Mouse (Mus musculus) limb, embryonic 14.5 days (tissue): ENCODE measurements around the gene Batf. TPM values are rescaled to one million over a fixed set of nuclear protein-coding genes. Genes with fewer than 3 reads are reported as not detected.

Experiments used
- ATAC-seq: fragments of 200-750 bp; cut with Nextera tagmentation; 2 replicates; pipeline ENCODE4 v1.8.0; 2017; ENCODE audit warnings: low read depth, moderate number of reproducible peaks, moderate TSS enrichment; ENCODE audit not compliant: low FRiP score
- DNase-seq: peaks from one replicate; pipeline ENCODE4 v3.0.0-alpha.2; 2015; ENCODE audit warnings: low spot score
- H3K27ac ChIP-seq: fragments of 300-500 bp; sonication (generic); replicated peaks from 2 replicates; pipeline ENCODE4 v1.5.1; 2014; ENCODE audit warnings: low read depth, mild to moderate bottlenecking, low read length, moderate library complexity, mixed read lengths
- H3K27me3 ChIP-seq: fragments of 300-500 bp; sonication (generic); 2 replicates; pipeline ENCODE4 v1.6.1; 2014; ENCODE audit warnings: low read length, mixed read lengths; ENCODE audit not compliant: control insufficient read depth, insufficient read depth
- H3K36me3 ChIP-seq: fragments of 300-500 bp; sonication (generic); 2 replicates; pipeline ENCODE4 v1.6.1; 2014; ENCODE audit warnings: mild to moderate bottlenecking, low read length, moderate library complexity, mixed read lengths; ENCODE audit not compliant: control insufficient read depth, insufficient read depth
- H3K4me1 ChIP-seq: fragments of 300-500 bp; sonication (generic); 2 replicates; pipeline ENCODE4 v1.6.1; 2014; ENCODE audit warnings: antibody characterized with exemption, low read length, mixed read lengths; ENCODE audit not compliant: control insufficient read depth, insufficient read depth
- H3K4me2 ChIP-seq: fragments of 300-500 bp; sonication (generic); replicated peaks from 2 replicates; pipeline ENCODE4 v1.6.1; 2014; ENCODE audit warnings: low read depth, mild to moderate bottlenecking, low read length, moderate library complexity; ENCODE audit not compliant: severe bottlenecking
- H3K4me3 ChIP-seq: fragments of 300-500 bp; sonication (generic); replicated peaks from 2 replicates; pipeline ENCODE4 v1.5.1; 2014; ENCODE audit warnings: low read length
- H3K9ac ChIP-seq: fragments of 300-500 bp; sonication (generic); 2 replicates; pipeline ENCODE4 v1.6.1; 2014; ENCODE audit warnings: mild to moderate bottlenecking, low read depth, low read length, moderate library complexity; ENCODE audit not compliant: severe bottlenecking
- H3K9me3 ChIP-seq: fragments of 300-500 bp; sonication (generic); 2 replicates; pipeline ENCODE4 v1.6.1; 2016; ENCODE audit warnings: low read length; ENCODE audit not compliant: control insufficient read depth
- POLR2A ChIP-seq: fragments of 200-500 bp; IDR thresholded peaks from 2 replicates; pipeline ENCODE4 v1.8.0; 2012; ENCODE audit warnings: inconsistent platforms, mild to moderate bottlenecking, moderate library complexity, borderline replicate concordance; ENCODE audit not compliant: insufficient read depth, insufficient read length; ENCODE audit errors: extremely low read depth
- WGBS: fragments of 180-500 bp; shearing (Covaris S2); extraction: QIAGEN DNeasy Blood & Tissue Kit; methylation state at CpG from one replicate; pipeline ENCODE4 v1.1.7; 2014; 5-methylcytosine and 5-hydroxymethylcytosine counted together
- polyA plus RNA-seq, 2 experiments: library from polyadenylated mRNA; depleted of rRNA in 1 of 2; stranded (reverse) in 1 of 2; unstranded in 1 of 2; fragments of >200 nt; fragmentation: Nextera tagmentation in 1 of 2; extraction: Ambion mirVana in 1 of 2; gene quantifications; 2 replicates each; pipeline versions ENCODE4 v1.2.1 to v1.2.3; 2012 to 2014

The Batf gene
- polyA plus RNA-seq, 2 experiments: 3.2 to 4.6 TPM

DNA sequence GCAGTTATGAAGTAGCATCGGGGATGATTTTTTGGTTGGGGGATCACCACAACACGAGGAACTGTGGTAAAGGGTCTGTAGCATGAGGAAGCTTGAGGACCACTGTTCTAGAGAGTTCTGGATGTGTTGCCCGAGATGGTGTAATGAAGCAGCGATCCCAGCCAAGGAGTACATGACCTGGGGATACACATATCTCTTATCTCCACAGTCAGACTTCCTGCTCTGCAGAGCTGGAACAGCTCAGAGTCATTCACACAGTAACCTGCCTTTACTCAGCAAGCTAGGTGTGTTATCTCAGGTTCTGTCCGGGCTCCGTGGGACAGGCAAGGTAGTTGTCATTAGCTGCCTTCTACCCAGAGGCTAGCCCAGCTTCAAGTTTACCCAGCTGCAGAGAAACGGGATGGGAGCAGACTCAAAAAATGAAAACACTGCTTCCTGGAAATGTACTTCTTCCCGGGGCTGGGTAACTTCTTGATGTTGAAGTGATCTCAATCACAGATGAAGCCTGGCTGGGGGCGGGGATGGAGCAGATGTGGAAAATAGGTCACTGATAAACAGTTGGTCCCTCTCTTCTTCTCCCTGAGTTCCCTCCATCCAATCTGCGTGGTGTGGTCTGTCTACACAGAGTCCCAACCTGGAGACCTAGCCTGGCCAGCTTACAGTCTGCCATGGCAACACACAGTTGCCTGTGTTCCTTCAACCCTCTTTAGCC, 45.5 kb upstream of the Batf start:
- Histone ChIP-seq H3K9ac (no peak overlapping the region), H3K4me1 (no peaks in the 10 kb centered on the region), H3K9me3 (no peaks in the 10 kb centered on the region), H3K4me2 (no peak overlapping the region), H3K4me3 (no peak overlapping the region), H3K36me3 (peaks cover 38% of the 10 kb centered on the region), H3K27ac (no peak overlapping the region), H3K27me3 (no peaks in the 10 kb centered on the region)
- WGBS: 76% methylated on average over 10 of the region's 10 CpGs
- no peak for TF ChIP-seq POLR2A
- DNase-seq: no peak
- ATAC-seq: no peak

DNA sequence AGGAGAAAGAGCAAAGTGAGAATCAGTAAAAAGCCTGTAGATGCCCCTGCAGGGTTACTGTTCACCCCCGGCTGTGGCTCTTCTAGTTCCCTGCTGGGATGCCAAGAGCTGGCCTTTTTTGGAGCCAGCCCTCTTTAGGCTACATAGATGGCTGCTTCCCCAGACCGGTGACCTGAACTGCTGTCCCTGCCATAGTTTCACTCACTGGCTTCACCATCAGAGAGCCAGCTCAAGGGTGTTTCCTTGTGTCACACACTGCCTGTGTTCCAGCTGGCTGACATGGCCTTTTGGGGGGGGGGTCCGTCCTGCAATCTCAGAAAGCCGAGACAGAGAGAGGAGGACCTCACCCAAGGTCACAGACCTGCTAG, 44.9 kb upstream of the Batf start:
- H3K27me3 ChIP-seq: no peaks in the 10 kb centered on the region
- H3K4me2 ChIP-seq: no peak overlapping the region
- no peaks in the 10 kb centered on the region for H3K4me1 ChIP-seq
- DNase-seq: no peak
- H3K4me3 ChIP-seq: no peak overlapping the region
- no peaks in the 10 kb centered on the region for H3K9me3 ChIP-seq
- ATAC-seq: no peak
- no peak overlapping the region for H3K27ac ChIP-seq
- peaks cover 36% of the 10 kb centered on the region for H3K36me3 ChIP-seq
- TF ChIP-seq POLR2A: no peak
- H3K9ac ChIP-seq: peak overlapping the region; percentile 12; the same call in 1 of the 2 replicates
- 70% methylated on average over 4 of the region's 4 CpGs for WGBS

DNA sequence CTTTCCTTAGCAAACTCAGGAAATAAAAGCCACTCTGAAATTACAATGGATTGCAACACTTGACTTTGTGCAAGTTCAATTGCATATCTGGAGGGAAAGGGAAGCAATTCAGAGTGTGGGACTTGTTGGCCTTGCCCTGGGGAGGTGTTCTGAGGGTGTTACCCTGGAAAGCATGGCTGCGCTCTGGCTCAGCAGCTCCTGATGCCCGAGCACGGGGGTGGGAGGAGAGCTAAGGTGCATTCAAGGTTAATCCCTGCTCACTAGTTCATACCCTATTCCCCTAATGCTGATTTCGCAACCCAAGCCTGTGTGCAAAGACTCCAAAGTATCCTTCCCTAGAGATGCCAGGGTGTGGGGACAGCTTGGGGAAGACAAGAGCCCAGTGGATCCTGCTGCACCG, 42.7 kb upstream of the Batf start:
- DNase-seq: no peak
- TF ChIP-seq POLR2A: no peak
- Histone ChIP-seq H3K9ac (no peak overlapping the region), H3K9me3 (no peaks in the 10 kb centered on the region), H3K27ac (no peak overlapping the region), H3K4me1 (no peaks in the 10 kb centered on the region), H3K27me3 (no peaks in the 10 kb centered on the region), H3K36me3 (peaks cover 25% of the 10 kb centered on the region), H3K4me3 (no peak overlapping the region), H3K4me2 (no peak overlapping the region)
- WGBS: 72% methylated on average over 5 of the region's 5 CpGs
- no peak for ATAC-seq

DNA sequence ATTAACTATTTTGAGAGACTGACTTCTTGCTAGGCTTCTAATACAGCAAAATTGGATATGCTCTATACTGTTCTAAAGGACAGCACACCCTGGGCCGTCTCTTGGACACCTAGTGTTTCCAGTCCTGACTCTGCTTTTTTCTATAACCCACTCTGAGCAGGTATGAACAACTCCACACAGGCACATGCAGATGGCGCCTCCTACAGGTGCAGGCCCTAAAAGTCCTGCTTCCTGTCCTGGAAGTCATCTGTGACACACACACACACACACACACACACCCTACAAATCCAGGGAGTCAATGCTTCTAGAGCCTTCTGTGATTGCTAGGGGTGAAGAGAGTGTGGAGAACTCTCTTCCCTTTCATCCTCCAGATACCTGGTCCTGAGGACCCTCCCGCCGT, 40.8 kb upstream of the Batf start:
- H3K4me3 ChIP-seq: no peak overlapping the region
- H3K4me2 ChIP-seq: no peak overlapping the region
- H3K4me1 ChIP-seq: no peaks in the 10 kb centered on the region
- no peak for ATAC-seq
- no peak for TF ChIP-seq POLR2A
- H3K9me3 ChIP-seq: no peaks in the 10 kb centered on the region
- WGBS: 94% methylated on average over 4 of the region's 4 CpGs
- H3K36me3 ChIP-seq: peaks cover 7% of the 10 kb centered on the region; the same call in 1 of the 2 replicates
- H3K27ac ChIP-seq: no peak overlapping the region
- no peaks in the 10 kb centered on the region for H3K27me3 ChIP-seq
- no peak overlapping the region for H3K9ac ChIP-seq
- no peak for DNase-seq

DNA sequence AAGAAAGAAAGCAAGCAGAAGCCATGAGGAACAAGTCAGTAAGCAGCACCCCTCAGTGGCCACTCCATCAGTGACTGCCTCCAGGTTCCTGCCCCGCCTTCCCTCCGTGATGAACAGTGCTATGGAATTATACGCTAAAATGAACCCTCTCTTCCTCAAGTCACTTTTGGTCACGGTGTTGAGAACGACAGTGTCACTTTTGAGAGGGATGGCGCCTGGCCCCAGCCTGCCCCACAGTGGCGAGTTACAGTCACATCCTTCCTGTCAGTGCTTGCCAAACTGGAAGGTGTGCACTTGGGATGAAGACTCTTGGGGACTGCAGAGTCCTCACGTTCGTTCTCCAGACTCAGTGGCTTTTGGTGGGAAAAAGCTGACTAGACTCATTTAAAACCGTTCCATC, 39.1 kb upstream of the Batf start:
- Histone ChIP-seq H3K9ac (no peak overlapping the region), H3K27me3 (no peaks in the 10 kb centered on the region), H3K4me3 (no peak overlapping the region)

DNA sequence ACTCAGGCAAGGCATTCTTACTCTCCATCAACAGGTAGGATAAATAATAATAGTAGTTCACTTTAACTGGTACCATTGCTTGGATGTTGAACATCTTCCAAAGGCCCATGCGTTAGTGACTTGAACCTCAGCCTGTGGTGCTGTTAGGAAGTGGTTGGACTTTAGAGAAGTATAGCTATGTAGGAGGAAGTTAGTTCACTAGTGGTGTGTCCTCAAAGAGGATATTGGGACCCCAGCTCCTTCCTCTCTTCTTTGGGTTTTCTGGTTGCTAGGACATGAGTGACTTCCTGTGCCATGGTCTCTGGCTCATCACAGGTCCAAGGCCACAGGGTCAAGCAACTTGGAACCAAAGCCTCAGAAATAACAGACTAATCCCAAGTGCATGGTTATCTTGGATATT, 38.5 kb upstream of the Batf start:
- Histone ChIP-seq H3K4me1 (no peaks in the 10 kb centered on the region), H3K9ac (no peak overlapping the region), H3K27me3 (no peaks in the 10 kb centered on the region), H3K4me2 (no peak overlapping the region), H3K9me3 (no peaks in the 10 kb centered on the region), H3K36me3 (peaks cover 3% of the 10 kb centered on the region; the same call in 1 of the 2 replicates), H3K4me3 (no peak overlapping the region), H3K27ac (no peak overlapping the region)
- whole genome bisulfite sequencing: 92% methylated on average over 1 of the region's 1 CpGs
- ATAC-seq: no peak
- TF ChIP-seq POLR2A: no peak
- DNase-seq: no peak

More for the DNA sequence above, 39.1 kb upstream of the Batf start:
- H3K27ac ChIP-seq: no peak overlapping the region
- H3K36me3 ChIP-seq: peaks cover 3% of the 10 kb centered on the region; the same call in 1 of the 2 replicates
- H3K4me2 ChIP-seq: no peak overlapping the region
- no peak for TF ChIP-seq POLR2A
- H3K4me1 ChIP-seq: no peaks in the 10 kb centered on the region
- ATAC-seq (no peak), DNase-seq (no peak)
- 47% methylated on average over 10 of the region's 10 CpGs for WGBS
- no peaks in the 10 kb centered on the region for H3K9me3 ChIP-seq
